Mouse (Mus musculus): ENCODE data around the gene Hsf2bp.
A peak's percentile ranks its signal among the peaks of the same experiment; 100 is the strongest.

Hsf2bp gene

DNA sequence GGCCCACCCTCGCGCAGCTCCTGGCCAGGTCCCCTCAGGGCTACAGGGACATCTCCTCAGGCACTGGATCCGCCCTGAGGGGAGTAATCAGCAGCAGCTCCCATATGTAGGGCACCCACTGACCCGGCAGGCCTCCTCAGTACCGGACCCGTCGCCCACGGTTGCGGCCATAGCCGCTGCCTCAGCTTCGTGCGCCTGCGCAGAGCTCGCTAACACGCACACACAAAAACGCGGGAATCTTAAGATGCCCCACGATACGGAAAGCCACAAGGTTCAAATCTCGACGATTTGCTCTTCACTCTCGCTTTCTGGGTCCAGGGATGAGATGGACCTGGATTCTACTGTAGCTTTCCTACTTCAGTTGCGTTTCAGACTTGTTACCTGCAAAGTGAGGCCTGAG, 1.8 kb downstream of the Hsf2bp start:
- no peak for DNase-seq (ENCODE audit: low read depth, low spot score)

DNA sequence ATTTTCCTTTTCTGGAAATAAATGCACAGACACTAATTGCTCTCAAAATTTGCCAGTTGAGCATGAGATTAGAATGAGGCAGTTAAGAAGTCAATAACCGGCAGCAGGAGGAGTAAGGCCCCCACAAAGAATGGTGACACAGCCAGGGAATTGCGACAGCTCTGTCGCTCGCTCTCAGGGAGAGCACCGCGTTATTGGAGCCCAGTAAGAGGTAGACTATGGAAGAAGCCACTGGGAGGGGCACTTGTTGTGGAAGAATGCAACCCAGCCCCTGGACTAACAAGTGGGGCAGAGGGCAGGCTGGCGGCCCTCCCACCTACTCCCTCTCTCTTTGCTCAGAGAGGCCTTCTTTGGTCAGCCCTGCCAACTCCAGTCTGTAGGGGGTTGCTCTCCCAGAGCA, 4.5 kb downstream of the Hsf2bp start:
- peak; percentile 52 for DNase-seq (ENCODE audit: low read depth, low spot score)

DNA sequence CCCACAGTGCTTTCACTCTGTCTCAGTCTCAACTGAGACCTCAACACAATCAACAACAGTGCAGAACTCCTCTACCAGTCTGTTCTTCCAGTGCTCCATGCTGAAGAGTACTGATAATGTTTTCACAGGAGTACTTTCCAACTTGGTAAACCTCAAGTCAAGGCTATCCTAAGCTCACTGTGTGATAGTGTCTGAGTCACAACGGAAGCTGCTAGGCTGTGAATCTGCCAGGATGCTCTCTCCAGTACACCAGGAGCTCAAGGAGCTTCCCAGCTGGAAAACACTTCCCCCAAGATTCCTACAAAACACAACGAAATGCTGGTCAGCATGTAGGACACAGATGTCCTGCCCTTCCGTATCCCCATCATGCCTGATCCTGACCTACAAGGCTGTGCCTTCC, 7.8 kb downstream of the Hsf2bp start:
- DNase-seq (ENCODE audit: low read depth, low spot score) = no peak

DNA sequence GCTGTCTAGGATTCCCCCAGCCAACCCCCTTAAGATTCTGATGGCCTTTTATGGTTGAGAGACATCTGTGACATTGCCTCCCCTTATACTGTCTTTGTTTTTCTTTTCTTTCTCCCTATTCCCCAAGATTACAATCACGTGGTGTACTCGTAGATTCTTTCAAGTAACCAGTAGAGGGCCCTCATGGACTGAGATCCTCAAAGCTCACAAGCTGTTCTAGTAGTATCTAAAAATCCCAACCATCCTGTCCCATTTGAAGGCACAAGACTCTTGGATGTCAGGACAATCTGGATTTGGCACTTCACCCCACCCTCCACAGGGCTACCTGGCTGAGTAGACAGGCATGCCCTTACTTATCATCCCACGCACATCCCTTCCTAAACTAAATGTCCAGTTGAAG, 8.5 kb downstream of the Hsf2bp start:
- DNase-seq (ENCODE audit: low read depth, low spot score) = peak; percentile 81

DNA sequence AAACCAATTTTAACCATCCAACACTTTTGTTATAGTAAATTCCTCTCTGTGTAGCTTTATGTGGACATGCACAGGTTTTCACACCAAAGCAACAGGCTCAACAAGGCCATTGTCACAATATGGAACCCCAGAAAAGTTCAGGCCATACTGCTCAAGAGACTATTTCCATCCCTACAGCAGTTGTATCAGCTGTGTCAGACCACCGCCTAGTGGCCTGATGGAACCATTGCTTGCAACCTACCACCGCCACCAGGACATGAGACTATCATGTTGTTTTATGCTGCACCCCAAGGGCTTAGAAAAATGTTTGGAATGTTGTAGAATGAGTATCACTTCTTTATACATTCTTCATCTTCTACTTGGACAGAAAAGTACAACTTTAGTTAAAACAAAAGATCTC, 10.8 kb downstream of the Hsf2bp start:
- peak; percentile 90 for DNase-seq (ENCODE audit: low read depth, low spot score)

DNA sequence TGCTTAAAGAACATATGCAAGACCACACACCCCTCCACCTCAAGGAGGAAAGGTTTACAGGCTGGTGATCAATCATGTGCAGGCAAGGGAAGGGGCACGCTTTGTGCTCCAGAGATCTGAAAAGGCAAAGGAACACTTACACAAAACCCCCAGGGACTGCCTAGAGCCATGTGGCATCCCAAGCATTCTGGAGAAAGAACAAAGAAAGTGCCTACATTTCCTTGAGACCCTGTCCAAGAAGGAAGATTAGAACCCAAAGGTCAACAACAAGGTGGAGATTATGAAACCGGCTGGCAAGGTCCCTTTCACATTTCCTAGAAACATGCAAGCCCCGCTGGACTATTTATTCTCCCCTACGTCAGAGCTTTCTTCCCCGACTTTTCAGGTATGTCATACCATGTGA, 11.5 kb downstream of the Hsf2bp start:
- DNase-seq (ENCODE audit: low read depth, low spot score) = peak; percentile 41

DNA sequence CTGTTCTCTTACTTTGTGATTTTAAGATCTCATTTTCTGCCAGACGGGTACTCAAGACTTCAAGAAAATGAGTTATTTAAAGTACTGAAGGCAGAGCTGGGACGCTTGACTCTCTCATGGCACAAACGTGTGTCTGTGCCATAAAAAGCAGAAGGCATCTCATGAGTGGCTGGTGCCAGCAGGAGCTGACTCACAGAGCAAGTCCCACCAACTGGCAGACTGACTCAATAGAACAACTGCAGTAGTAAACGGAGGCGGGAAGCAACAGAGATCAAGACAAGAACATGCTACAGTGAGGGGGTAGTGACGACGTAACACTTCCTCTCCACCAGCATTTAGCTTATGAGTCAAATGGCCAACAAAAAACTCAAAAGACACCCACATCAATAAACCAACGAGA, 13.1 kb downstream of the Hsf2bp start:
- DNase-seq (ENCODE audit: low read depth, low spot score) = peak; percentile 76

DNA sequence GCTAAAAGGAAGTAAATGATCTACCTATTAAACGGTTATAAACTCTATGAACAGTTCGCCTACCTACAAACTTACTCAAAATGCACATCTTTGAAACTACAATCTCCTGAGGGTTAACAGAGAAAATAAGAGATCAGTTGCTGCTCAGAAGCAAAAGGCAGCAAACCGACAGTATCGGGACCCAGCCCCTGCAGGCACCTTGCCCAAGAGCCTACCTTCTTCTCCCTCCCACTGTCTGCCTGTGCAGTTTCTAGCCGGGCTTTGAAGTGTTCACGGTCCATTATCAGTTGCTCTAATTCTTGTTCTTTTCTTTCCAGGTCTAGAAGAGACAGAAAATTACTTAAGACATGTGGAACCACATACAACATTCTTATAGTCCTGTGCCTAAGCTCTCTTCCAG, 13.6 kb downstream of the Hsf2bp start:
- DNase-seq (ENCODE audit: low read depth, low spot score) = no peak

DNA sequence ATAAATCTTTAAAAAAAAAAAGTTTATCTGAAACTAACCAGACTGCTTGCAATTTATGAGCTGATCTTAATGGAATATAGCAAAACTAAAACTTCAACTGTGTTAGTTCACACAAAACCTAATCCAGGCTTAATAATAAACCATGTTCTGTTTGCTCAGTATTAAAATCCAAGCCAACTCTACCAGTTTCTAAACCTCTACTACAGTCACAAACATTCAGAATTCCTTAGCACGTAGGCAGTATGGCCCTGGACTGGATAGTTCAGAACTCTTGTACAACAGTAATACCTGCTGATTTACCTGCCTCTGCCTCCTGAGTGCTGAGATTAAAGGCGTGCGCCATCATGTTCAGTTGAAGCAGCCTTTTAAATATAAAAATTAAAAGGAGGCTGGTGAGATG, 14.2 kb downstream of the Hsf2bp start:
- DNase-seq (ENCODE audit: low read depth, low spot score) = no peak

DNA sequence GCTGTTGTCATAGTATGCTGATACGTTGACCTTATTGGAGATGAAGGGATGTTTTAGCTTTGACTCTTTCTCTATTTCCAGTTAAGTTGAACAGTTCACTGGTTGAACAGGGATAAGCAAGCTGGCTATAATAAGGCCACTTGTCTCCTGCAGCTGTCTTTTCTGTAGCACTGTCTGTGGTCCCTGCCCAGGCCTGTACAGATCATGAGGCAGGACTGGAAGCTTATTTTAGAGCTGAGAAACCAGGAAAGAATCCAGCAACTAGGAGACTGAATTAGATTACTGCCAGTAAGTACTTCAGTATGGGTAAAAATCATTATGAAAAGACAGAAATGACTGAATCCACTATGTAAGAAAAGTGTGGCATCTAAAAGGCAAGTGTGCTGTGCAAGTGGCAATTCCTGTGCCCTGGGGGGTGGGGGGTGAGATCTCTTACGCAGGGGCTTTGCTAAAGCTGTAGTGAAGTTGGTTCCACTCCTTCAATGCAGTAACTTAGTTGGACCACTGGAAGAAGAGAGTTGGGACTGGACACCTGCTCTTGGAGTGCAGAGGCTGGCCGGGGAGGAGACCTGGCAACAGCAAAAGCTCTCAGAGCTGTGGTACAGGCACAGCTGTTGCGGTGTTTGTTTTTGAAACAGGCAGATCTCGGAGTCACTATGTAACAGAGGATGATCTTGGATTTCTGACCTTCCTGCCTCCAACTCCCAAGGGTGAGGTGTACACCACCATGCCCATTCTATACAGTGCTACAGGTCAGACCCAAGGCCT, 17.8 kb downstream of the Hsf2bp start:
- DNase-seq (ENCODE audit: low read depth, low spot score) = no peak

DNA sequence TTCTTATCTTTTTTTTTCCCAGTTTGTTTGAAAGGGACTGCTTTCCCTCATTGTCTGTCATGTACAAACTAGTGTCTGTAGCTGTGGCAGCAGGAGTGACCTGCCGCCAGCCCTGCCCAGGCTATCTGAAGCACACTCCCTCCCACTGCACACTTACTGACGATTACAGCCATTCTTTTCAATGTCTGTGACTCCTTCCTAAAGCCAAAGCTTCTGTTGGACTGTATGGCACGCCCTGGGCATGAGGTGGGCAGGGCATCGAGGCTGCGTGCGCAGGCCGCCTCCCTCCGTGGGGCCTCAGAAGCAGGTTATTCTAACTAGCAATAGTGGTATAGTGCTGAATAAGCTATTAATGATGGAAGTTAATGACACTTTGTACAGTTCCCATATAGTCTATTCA, 19.7 kb downstream of the Hsf2bp start:
- DNase-seq (ENCODE audit: low read depth, low spot score) = no peak

DNA sequence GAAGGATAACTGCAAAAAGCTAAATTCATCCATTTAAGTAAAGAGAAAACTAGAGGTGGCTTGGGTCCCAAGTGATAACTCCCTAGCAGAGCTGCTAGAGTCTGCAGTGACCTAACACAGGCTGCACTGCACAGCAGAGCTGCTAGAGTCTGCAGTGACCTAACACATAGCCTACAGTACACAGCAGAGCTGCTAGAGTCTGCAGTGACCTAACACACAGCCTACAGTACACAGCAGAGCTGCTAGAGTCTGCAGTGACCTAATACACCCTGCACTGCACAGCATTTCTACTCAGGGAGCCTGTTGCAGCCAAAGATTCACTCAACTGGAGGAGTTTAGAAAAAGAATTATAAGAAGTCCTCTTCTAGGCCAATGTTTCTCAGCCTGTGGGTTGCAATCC, 22.5 kb downstream of the Hsf2bp start:
- peak; percentile 36 for DNase-seq (ENCODE audit: low read depth, low spot score)

DNA sequence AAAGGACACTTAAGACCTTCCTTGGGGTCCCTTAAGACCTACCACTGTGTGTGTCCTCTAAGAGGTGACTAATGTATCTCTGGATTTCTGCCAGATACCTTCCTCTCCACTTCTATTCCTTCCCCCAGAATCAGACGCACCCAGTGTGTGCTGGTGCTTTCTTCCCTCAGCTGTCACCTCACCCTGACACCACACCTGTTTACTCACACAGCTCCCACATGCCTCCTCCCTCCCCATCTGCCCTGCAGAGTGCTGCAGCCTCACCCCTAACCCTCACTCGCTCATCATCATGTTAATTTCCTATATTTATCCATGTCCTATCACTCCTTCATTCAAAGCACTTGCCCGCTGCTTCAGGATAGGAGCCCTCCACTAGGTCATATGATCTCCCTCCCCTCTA, 23.9 kb downstream of the Hsf2bp start:
- no peak for DNase-seq (ENCODE audit: low read depth, low spot score)

DNA sequence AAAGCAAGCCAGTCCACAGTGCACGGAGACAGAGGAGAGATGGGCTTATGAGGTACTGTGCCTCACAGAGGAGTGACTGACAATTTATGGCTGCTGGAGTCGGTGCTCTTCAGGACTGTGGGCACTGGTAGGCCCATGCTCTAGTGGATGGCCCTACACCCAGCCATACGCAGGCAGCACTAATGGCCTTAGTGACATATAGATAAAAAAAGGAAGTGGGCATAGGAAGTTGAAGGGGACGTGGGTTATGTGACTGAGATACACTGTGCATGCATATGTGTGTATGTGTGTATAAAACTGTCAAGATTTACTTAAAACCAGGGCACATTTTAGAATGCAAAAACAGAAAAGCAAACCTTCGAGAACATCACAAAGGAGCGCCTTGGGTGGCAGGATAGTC, 24.5 kb downstream of the Hsf2bp start:
- DNase-seq (ENCODE audit: low read depth, low spot score) = no peak

DNA sequence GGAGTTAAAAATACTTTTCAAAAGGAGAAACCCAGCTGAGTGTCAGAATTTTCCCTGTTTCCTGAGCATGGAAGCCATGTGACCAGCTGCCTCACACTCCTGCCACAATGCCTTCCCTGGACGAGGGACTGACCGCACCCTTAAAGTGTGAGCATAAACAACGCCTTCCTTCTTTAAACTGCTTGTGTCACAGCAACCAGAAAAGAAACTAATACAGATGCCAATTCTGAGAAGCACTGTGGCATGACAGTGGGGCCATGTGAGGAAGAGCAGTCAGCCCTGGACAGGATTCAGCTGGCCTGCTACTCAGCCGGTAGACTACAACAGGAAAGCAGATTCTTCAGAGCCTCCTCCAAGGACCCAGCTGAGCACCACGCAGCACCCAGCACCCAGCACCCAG, 29.3 kb downstream of the Hsf2bp start:
- no peak for DNase-seq (ENCODE audit: low read depth, low spot score)

DNA sequence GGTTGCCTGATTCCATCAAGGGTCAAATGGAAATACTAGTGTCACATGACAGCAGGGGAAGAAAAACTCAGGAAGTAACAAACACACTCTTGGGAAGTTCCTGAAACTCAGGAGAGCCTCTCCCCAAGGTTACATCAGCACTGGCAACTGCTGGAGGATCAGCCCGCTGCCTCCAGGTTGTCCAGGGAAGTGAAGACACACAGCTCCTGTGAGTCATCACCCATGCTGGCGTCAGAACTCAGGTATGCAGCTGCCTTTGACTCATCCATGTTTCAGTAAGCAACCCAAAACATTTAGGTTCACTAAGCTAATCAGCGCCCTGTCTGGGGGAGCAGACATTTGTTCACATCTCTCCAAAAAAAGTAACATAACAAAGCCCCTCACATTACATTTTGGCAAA, 32.9 kb downstream of the Hsf2bp start:
- DNase-seq (ENCODE audit: low read depth, low spot score) = peak; percentile 82

DNA sequence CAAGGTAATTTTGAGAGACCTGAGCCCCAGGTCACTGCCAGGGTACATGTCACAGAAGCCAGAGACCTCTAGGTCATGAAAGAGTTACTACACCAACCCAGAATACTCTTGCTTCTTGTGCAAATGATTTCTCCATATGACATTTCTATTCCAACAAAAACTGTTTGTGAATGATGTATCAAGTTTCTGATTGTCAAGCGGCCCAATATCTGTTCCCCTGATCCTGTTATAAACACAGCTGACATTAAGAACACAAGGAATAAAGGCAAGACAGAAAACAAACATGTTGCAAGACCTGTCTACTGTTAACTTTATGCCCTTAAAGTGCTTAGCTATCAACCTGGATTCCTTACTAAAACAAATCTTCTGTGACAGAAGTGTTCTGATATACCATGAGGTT, 37.8 kb downstream of the Hsf2bp start:
- DNase-seq (ENCODE audit: low read depth, low spot score) = no peak

DNA sequence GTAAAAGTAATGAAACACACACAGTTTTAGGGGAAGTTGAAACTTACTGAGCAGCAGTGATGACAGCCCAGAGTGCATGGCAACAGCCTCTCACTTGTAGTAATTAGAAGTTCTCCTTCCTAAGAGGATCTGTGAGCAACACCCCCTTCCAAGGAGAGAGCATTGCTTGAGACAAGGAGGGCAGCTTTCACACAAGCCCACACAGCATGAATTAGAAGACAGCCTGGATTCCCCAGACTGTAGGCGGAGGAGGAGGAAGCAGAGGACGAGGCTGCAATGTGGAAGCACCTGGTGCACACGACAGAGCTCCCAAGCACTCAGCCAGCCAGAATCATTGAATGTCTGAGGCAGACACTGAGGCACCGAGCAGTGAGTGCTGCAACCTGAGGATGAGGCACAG, 39.8 kb downstream of the Hsf2bp start:
- DNase-seq (ENCODE audit: low read depth, low spot score) = no peak

DNA sequence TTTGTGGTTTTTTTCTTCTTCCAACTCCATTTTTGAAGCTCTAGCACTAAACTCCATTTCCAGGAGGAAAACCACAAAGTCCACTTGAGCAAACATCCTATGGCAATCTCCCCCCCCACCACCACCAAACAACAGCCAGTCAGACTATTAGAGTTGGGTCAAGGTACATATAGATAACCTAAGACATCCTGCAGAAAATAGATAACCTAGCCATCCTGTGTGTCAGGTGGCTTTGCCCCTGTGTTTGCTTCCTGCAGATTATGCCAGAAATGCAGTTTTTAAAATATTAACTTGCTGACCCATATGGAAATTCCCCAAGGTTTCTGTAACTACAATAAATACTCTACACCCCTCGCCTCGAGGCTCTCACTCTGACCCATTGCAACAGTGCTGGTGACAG, 40.4 kb downstream of the Hsf2bp start:
- DNase-seq (ENCODE audit: low read depth, low spot score) = no peak

DNA sequence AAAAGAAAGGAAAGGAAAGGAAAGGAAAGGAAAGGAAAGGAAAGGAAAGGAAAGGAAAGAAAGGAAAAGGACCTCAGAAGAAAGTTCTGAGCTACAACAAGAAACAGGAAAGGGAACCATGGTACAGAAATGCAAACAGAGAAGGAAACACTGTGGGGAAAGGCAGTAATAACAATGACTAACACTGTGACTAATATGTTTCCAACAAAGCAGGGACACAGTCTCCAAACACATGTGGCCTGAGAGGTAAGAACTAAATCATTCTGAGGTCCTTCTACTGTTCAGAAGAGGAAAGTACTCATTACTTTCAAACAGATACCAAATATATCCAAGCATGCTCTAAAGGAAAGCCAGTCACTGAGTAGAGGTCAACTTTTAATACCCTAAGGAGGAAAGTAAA, 42.0 kb downstream of the Hsf2bp start:
- peak; percentile 86 for DNase-seq (ENCODE audit: low read depth, low spot score)

DNA sequence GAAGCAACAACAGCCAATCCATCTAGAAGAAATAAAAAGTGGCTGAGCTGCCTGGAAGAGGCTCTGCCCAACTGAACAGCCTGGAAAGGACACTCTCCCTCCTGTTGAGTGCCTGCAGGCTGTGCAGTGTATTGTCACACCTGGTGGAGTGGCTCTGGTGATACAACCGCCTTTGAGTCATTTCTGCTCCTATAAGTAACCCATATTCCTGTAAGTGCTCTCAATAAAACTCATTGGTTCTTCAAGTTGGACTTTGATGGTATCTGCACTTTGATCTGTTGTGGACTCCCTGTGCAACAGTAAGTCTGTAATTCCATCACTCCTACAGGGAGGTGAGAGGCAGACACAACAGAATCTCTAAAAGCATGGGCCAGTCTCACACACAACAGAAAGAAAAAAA, 42.8 kb downstream of the Hsf2bp start:
- DNase-seq (ENCODE audit: low read depth, low spot score) = no peak

DNA sequence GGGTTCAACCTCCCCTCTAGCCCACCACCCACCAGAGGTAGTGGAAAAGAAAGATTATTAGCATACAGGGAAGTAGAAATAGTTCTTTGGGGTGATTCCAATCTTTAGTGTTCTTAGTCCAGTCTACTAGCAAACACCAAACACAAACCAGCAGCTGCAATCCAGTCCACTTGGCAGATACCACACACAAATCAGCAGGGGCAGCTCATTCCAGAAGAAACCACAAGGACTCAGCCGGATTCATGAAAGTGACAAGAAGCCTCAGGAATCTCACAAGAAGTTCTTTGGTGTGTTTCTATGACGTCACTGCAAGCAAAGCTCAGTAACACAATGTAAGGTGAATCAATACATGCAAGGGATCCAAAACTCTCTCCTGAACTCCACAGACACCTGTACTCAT, 44.1 kb downstream of the Hsf2bp start:
- peak; percentile 90 for DNase-seq (ENCODE audit: low read depth, low spot score)

DNA sequence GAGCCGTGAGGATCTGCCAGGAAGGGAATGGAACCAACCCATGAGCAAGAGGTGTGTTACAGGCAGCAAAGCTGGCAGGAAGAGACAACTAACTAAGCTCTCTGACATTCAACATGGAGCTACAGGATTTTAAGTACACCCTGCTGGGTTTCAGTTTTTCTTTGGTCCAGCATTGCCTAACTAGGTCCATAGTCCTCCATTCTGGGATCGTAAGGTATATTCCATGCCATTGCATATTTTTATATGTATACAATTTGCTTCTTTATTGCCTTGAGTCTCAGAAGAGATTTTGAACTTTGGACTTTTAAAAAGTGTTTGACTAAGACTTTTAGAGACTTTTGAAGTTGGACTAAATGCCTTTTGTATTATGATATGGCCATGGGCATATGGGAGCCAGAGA, 47.1 kb downstream of the Hsf2bp start:
- no peak for DNase-seq (ENCODE audit: low read depth, low spot score)

DNA sequence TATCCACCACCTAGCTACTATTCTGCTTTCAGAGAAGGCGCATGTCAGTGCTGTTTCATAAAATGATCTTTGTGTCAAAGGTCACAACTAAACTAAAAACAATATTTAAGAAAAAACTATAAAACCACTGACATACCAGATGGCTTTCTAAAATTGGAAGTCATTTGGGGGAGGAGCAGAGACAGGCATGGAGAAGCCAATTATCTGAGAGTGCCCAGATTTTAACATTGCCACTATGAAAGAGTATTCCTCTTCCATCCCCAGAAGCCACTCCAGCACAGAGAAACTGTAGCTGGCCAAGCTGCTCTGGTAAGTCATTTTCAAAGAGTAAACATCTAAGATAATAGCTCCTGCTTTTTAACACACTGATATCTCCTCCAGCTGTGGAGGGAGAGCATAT, 49.2 kb downstream of the Hsf2bp start:
- no peak for DNase-seq (ENCODE audit: low read depth, low spot score)
